Mouse (Mus musculus): ENCODE data around the gene Ins2.

Gene Ins2

DNA sequence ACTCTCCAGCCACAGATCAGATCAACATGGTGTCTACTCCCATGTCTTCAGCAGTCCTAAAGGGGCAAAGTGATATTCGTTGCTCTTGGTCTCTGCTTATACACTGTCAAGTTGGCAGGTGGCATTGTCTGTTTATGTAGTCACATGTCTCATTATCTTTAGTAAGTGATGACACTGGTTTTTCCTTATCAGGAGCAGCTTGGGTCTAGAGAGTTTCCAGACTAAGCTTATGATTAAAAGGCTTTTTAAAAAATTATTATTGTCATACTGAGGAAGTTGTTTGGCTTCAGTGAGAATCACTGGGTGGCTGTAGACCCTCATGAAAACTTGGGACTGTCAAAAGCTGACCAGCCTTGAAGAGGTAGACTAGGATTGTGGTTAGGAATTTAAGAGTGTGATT, at the start of gene Ins2:
Ins2 (minus strand) TSS at position 101 of the 400 bp plus-strand sequence.
- in situ Hi-C loops (cut with MboI; ENCODE audit: unreplicated experiment in 2 of 2): loop anchor here in 1 of 2 experiments (25.0 kb wide), 1 partner anchor 344 kb away; the partner anchor contains the start of gene Trpm5

DNA sequence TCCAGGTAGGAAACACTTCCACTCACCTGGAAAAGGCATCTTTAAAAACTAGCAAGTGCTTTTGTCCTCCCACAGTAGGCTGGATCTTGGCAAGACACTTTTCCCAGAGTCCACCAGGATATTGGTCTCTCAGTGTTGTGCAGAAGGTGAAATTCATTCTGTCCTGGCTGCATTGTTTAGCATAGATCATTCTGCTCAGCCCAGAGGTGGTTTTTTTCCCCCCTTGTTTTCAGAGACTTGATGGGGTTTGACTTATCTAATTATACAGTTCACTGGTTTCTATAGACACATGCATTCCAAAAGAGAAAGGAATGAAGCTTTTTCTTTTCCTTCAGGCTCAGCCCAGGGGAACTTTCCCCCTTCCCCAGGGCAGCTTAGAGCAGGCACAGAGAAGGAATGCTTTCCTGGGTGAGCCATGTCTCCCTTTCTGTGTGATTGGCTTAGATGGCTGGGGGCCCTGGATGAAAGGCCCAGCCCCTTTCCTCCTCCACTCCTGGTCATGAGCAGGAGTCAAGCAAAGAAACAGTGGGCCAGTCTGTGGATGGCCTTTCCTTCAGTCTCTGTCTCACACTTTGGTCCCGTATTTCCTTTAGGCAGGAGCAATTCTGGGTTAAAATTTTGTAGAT, 49.6 kb upstream of the Ins2 start:
- in situ Hi-C loops (cut with MboI; ENCODE audit: unreplicated experiment in 2 of 2): loop anchor here in 1 of 2 experiments (10.0 kb wide), 1 partner anchor 292 kb away; no protein-coding TSS in a partner anchor

DNA sequence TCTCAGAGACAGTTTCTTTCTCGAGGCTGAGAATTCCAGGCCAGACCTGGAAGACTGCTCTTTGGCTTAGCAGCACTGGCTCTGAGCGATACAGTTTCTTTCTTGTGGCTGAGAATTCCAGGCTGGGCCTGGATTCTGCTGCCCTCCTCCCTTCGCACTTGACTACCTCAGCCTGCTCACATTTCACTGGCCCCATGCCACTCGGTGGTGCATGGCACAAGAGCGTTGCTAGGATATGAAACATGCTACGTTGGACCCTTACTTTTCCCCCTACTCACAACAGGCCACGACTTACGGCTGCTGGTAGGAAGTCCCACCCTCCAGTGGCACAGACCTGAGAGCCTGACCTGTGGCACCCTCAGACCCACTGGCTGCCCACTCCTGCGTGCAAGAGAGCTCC, 46.5 kb upstream of the Ins2 start:
- in situ Hi-C loops (cut with MboI; ENCODE audit: unreplicated experiment in 2 of 2): loop anchor here in 1 of 2 experiments (10.0 kb wide), 1 partner anchor 295 kb away; no protein-coding TSS in a partner anchor

DNA sequence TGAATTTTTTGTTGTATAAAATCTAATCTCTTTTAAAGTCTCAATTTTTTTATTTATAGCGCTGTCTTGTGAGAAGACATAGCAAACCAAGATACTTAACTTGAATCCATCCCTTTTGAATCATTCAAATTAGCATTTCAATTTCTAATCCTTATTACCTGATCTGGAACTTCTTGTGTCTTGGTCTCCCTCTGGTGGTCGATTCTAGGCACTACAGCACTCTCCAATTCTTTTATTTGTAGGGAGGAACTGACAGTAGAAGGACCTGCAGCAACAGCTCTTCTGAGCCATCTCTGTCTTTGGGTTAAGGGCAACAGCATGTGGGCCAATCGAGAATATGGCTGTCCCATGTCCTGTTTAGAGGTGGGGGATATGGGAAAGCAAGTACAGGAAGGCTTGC, 5.4 kb downstream of the Ins2 start:
- in situ Hi-C loops (cut with MboI; ENCODE audit: unreplicated experiment in 2 of 2): loop anchor here in 1 of 2 experiments (25.0 kb wide), 1 partner anchor 350 kb away; the partner anchor contains the start of gene Trpm5

DNA sequence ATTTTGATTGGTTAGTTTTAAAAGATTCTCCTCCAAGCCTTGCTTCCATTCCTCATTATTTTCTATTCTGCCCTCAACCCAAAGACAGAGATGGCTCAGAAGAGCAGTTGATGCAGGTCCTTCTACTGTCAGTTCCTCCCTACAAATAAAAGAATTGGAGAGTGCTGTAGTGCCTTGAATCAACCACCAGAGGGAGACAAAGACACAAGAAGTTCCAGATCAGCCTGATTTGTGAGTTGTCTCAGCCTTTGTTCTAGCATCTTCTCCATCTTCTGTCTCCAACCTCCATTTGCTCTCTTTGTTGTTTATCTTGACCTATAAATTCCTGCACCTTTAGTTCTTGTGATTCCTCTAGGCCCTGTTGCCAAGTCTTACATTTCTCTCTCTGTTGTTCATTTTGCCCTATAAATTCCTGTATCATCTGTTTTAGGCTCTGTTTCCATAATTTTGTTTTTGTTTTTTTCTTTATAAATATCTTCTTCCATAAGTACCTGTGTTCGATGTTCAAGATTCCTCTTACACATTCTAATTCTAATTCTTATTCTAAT, 6.2 kb downstream of the Ins2 start:
- in situ Hi-C loops (cut with MboI; ENCODE audit: unreplicated experiment in 2 of 2): loop anchor here in 1 of 2 experiments (25.0 kb wide), 1 partner anchor 350 kb away; the partner anchor contains the start of gene Trpm5

DNA sequence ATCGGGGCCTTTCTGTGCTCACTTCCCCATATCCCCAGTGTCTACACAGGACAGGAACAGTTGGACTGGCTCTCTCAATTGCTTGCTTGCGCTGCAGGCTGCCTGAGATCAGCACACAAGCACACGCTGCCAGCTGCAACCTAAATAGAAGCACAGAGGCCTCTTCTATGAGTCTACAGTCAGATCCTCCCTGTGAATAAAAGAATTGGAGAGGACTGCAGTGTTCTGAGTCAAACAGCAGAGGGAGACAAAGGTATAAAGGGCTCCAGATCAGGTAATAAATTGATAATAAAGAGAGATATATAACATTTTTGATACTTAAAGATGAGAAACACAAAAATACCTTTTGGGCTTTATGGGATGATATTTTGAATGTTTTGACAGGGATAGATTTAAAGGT, 17.2 kb downstream of the Ins2 start:
- in situ Hi-C loops (cut with MboI; ENCODE audit: unreplicated experiment in 2 of 2): loop anchor here in 1 of 2 experiments (25.0 kb wide), 1 partner anchor 361 kb away; the partner anchor contains the start of gene Trpm5

DNA sequence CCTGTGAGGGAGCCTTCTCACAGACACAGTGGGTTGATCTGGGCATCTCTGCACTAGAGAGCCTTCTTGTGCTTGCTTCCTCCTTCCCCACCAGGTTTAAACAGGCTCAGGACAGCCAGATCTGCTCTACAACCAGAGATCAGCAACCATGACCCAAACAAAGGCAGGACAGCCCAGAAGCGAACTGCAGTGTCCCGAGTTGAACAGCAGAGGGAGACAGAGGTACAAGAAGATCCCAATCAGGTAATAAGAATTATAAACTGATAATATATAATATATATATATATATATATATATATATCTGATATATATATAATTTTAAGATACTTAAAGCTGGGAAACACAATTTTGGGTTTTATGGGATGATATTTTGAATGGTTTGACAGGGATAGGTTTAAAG, 22.5 kb downstream of the Ins2 start:
- in situ Hi-C loops (cut with MboI; ENCODE audit: unreplicated experiment in 2 of 2): no loop called here

DNA sequence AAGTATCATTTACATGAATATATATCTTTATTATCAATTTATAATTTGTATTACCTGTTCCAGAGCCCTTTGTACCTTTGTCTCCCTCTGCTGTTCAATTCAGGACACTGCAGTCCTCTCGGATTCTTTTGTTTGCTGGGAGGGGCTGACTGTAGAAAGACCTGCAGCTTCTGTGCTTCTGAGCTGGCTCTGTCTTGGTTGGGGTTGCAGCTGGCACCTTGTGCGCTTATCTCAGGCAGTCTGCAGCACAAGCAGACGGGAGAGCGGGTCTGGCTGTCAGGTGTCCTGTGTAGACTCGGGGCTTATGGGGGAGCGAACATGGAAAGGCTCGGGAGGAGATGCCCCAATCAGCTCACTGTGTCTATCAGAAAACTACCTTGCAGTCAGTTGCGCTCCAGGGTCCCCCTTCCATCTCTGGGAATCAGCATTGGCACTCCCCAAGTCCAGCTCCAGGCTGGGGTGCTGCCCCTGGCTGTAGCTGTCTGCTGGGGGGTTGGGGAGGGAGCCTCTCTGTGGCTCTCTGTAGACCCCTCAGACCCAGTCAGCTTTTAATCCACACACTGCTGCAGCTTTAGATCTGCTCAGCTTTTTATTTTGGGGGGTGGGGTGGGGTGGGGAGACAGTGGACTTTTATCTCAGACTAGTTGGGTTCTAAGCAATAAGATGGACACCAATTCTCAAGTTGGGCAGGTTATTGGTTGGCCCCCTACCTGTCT, 28.2 kb downstream of the Ins2 start:
- in situ Hi-C loops (cut with MboI; ENCODE audit: unreplicated experiment in 2 of 2): loop anchor here in 1 of 2 experiments (10.0 kb wide), 1 partner anchor 380 kb away; no protein-coding TSS in a partner anchor

DNA sequence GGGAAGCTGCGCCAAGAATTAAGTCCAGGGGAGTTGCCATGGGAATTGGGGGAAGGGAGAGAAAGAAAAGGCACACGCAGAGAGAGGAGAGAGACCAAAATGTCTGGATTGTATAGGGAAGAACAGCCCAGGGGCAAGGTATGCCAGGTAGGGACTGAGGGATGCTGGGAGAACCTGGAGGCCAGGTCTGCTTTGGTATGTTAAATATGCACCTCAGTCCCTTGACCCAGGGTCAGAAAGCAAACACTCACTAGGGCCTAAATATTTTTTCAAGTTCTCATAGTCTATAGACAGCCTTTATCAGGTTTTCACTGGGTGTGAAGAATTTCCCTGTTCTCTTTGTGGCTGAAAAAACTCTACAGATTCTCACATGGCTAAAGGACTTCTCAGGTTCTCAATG, 36.3 kb downstream of the Ins2 start:
- in situ Hi-C loops (cut with MboI; ENCODE audit: unreplicated experiment in 2 of 2): no loop called here

DNA sequence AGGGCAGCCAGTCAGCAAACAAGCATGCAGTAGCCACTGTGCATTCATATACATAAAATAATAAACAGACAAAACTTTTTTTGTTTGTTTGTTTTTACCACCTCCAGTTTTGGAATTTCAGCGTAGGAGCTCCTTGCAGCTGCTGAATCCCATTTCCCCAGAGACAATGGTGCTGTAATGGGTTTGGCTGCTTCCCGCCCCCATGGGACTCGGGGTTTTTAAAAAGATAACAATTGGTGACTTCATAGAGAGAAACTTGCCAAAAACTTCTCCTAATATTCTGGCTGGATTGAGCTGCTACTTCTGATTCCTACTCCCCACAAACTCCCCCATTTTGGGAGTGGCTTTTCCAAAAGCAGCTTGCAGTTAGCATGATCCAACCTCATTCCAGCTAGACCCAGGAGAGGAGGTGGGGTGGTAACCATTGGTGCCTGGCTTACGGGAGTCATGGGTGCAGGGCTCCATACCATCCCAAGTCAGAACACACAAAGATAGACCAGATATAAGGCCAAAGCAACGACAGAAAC, 43.8 kb downstream of the Ins2 start:
- in situ Hi-C loops (cut with MboI; ENCODE audit: unreplicated experiment in 2 of 2): no loop called here

DNA sequence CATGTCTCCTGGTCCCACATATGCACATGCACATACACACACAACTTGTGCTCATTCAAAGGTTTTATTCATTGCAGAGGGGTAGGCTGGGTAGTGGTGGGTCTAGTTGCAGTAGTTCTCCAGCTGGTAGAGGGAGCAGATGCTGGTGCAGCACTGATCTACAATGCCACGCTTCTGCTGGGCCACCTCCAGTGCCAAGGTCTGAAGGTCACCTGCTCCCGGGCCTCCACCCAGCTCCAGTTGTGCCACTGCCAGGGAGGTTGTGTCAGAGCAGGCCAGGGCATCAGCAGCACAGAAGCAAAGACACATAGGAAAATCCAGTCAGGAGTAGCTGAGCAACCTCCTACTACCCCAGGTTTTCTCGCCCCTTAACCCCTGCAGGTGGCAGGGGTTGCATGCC, 64.6 kb downstream of the Ins2 start:
- in situ Hi-C loops (cut with MboI; ENCODE audit: unreplicated experiment in 2 of 2): loop anchor here (5.0 kb wide), 2 partner anchors 241 to 341 kb away; no protein-coding TSS in a partner anchor

DNA sequence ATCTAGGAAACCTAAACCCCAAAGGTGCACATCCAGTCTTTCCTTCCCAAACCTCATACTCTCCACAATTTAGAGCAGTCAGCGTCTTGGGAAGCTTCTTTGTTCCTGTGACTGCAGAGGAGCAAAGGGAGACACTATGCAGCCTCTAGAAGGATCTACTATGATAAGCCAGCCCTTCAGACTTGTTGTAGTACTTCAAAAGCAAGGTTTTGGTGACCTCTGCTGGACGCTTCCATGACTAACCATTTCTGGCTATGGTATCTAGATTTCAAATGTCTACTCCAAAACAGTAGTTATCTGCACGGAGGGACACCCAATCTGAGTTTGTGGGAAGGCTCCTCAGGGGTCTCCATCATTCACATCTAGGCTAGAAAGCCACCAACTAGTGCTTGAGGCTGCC, 67.5 kb downstream of the Ins2 start:
- in situ Hi-C loops (cut with MboI; ENCODE audit: unreplicated experiment in 2 of 2): loop anchor here (5.0 kb wide), 2 partner anchors 238 to 338 kb away; no protein-coding TSS in a partner anchor

DNA sequence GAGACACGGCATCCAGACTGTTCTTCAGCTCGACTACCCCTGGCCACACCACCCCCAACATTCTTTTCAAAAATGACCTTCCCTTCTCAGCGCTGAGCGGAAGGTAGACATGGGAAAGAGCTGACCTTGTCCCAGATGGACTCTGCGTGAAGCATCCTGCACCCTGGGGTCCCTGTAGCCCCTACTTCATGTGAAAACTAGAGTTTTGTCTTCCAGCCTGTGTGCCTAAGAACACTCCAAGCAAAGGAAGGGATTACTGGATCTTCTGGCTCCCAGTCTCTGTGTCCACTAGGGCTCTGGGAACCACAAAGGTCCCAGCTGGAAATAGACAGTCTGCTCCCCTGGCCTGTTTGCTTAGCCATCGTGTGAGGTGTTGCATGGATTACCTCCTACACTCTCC, 68.0 kb downstream of the Ins2 start:
- in situ Hi-C loops (cut with MboI; ENCODE audit: unreplicated experiment in 2 of 2): loop anchor here (5.0 kb wide), 2 partner anchors 238 to 338 kb away; no protein-coding TSS in a partner anchor

DNA sequence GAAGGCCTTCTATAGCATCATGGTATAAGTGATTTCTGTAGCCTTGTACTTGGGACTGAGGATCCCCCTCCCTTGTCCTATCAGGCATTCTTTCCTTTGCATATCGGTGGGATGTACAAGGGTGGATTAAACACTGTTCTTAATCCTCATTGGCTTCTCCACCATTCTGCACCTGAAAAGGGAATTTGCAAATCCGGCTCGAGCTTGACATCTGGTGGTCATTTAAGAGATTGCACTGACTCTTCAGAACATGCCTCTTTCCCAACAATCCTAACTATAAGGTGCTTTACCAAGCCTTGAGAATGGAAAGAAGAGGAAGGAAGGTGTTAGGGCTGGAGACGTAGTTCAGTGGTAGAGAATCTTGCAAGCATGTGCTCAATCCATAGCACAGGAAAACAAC, 71.1 kb downstream of the Ins2 start:
- in situ Hi-C loops (cut with MboI; ENCODE audit: unreplicated experiment in 2 of 2): loop anchor here in 1 of 2 experiments (5.0 kb wide), 1 partner anchor 235 kb away; no protein-coding TSS in a partner anchor

DNA sequence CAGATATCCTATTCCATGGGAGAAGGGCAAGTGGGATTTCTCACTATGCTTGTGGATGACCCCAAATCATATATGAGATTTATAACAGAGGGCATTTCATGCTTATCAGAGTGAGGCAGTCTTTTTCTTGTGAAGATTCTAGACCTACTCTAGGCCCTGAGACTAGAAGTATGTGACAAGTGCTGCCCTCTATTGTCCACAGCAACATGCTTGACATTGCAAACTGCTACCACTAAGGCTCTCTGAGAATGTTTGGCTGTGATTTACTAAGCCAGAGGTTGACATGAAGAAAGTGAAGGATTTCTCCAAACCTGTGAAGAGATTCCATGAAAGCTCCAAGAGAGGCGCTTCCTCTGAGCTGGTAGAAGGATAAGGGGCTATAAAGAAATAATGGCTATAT, 72.1 kb downstream of the Ins2 start:
- in situ Hi-C loops (cut with MboI; ENCODE audit: unreplicated experiment in 2 of 2): loop anchor here in 1 of 2 experiments (5.0 kb wide), 1 partner anchor 234 kb away; no protein-coding TSS in a partner anchor

DNA sequence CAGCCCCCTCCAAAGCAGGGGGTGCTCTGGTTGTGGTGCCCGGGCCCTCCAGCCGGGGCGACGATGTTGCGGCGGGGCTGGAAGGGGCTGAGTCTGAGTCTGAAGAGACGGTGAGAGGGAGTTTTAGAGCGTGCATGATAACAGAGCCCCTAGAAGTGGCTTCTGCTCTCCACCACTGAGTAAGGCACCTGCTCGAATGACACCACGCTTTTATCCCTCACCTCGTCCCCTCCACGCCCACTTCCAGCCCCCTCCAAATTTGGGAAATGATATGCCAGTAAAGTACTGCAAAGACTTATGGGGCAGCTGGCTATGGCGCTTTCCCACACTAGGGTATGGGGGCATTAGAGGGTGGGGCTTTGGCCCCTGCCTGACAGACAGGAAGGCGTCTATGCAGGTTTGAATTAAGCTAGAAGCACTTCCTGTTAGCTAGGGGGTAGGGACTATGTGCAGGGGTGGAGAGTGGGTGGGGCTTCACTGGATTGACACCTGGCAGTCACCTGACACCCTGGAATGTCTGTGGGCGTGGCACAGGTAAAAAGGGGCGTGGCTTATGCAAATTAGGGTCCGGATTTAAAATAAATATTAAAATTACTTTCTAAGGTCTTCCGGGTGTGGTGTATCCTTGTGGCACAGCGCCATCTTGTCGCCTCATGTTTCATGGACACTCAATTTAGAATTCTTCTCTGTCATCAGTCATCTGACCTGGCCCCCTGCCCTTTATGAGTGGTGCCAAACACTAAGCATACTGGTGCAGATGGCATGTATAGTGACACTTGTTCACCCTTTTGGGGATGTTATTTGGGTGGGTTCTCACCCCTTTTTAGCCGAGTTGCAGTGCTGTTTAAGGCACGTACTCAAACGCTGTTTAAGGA, 73.2 kb downstream of the Ins2 start, which contains the start of gene Gm49394:
Gm49394 (minus strand) TSS at position 192 of the 875 bp plus-strand sequence.
- in situ Hi-C loops (cut with MboI; ENCODE audit: unreplicated experiment in 2 of 2): loop anchor here in 1 of 2 experiments (5.0 kb wide), 1 partner anchor 233 kb away; no protein-coding TSS in a partner anchor

DNA sequence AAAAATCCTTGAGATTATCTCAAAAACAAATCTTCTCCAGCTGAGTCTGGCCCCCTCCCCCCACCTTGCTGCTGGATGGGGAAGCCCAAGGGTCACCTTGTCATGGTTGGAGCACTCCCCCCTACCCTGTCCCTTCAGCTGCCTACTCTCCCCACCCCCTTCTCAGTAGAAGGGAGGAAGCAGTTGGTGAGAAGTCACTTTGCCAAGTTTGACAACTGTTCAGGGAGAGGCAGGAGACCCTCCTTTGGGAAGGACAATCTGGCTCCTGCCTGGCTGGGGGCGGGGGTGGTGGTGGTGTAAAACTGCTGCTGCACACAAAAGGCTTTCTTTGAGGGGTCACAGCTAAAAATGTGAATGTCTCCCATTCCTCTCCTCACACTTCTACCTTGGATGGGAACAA, 74.9 kb downstream of the Ins2 start:
- in situ Hi-C loops (cut with MboI; ENCODE audit: unreplicated experiment in 2 of 2): no loop called here

DNA sequence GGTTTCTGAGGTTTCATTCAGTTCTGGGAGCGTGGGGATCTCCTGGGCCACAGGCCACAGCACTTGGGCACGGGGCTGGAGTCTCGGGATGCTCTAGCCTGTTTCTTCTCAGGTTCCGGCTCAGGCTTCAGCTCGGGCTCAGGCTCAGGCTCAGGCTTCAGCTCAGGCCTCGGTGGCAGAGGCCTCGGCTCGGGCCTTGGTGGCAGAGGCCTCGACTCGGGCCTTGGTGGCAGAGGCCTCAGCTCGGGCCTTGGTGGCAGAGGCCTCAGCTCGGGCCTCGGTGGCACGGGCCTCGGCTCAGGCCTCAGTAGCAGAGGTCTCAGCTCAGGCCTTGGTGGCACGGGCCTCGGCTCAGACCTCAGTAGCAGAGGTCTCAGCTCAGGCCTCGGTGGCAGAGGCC, 75.7 kb downstream of the Ins2 start:
- in situ Hi-C loops (cut with MboI; ENCODE audit: unreplicated experiment in 2 of 2): no loop called here

DNA sequence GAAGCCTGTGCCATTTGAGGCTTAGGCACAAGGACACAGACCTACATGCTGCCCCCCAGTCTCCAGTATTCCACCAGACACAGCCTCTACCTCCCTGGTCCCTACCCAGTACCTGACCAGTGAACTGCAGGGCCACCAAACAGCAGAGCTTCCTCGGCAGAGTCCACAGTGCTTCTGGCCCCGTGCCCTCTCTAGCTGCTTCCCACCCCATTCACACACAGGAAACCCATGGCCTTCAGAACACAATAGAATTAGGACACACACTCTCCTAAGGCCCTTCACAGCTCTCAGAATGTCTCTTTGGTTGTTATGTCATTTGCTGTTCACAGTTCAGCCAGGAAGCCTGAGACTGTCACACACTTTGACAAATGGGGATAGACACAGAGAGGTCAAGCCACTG, 76.5 kb downstream of the Ins2 start, which contains the start of gene Igf2:
Igf2 (minus strand) TSS at position 158 of the 400 bp plus-strand sequence.
- in situ Hi-C loops (cut with MboI; ENCODE audit: unreplicated experiment in 2 of 2): no loop called here

Data from v-Abl transformed pro-B cells (cell line).